Mouse (Mus musculus) right cerebral cortex, postnatal 36 days (tissue): Measurements from ENCODE around the gene Clcn6.
A peak's percentile ranks its signal among the peaks of the same experiment; 100 is the strongest.

Experiments used
- DNase-seq, 2 experiments: peaks; one replicate each; pipeline ENCODE4 v3.0.0; 2022; ENCODE audit warnings: low spot score in 2 of 2, mixed read lengths in 1 of 2

Gene Clcn6

GRCm38 (mm10) chr4:147985205-147986132 is 53.2 kb downstream of the Clcn6 start, which contains the start of gene Nppb:
Nppb (plus strand) TSS chr4:147985788.
- no peak for DNase-seq

- DNase-seq, result no peak
Observed at GRCm38 (mm10) chr4:147979441-147979860, 59.2 kb downstream of the Clcn6 start.

GRCm38 (mm10) chr4:147978391-147978790 is 60.2 kb downstream of the Clcn6 start:
- DNase-seq, result no peak

GRCm38 (mm10) chr4:147977726-147978125 is 60.9 kb downstream of the Clcn6 start:
- no peak for DNase-seq

- DNase-seq, result no peak
Observed at GRCm38 (mm10) chr4:147976237-147976636, 62.4 kb downstream of the Clcn6 start.

- no peak for DNase-seq
Observed at GRCm38 (mm10) chr4:147969337-147969736, 69.3 kb downstream of the Clcn6 start.

- no peak for DNase-seq
Observed at GRCm38 (mm10) chr4:147968816-147969215, 69.8 kb downstream of the Clcn6 start.

- DNase-seq, result no peak
Observed at GRCm38 (mm10) chr4:147965712-147966111, 72.9 kb downstream of the Clcn6 start.

GRCm38 (mm10) chr4:147963623-147964022 is 75.0 kb downstream of the Clcn6 start:
- DNase-seq, result no peak

GRCm38 (mm10) chr4:147962781-147963180 is 75.8 kb downstream of the Clcn6 start:
- DNase-seq, result no peak

- DNase-seq, result peak in 1 of 2 experiments; percentile 38
Observed at GRCm38 (mm10) chr4:147959881-147960831, 78.5 kb downstream of the Clcn6 start.

GRCm38 (mm10) chr4:147957141-147957540 is 81.5 kb downstream of the Clcn6 start:
- DNase-seq, result no peak
